Mouse (Mus musculus): ENCODE measurements around the gene Cd300e.
A peak's percentile ranks its signal among the peaks of the same experiment; 100 is the strongest.

Gene Cd300e

GRCm38 (mm10) chr11:115062077-115062476 is at the start of gene Cd300e:
Gene Cd300e, minus strand, starts transcription at chr11:115062177.
- no peak for DNase-seq (ENCODE audit: low spot score in 2 of 2)

DNA sequence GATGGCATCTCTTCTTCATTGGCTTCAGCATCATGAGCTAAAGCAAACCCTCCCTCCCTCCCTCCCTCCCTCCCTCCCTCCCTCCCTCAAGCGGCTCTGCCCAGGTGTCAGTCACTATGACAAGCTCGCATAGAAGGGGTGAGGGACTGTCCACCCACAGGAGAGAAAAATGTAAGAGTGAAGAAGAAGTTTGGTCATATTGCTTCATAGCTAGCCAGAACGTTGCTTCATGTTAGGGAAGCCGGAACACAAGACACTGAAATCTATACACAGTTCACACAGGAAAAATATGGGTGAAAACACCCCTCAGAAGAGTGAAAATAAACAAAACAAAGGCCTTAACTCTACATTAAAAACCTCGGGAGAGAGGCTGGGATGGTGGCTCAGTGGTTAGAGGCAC is 48.3 kb upstream of the Cd300e start:
- DNase-seq (ENCODE audit: low spot score in 2 of 2): no peak

GRCm38 (mm10) chr11:115108176-115108575 is 46.2 kb upstream of the Cd300e start:
- DNase-seq (ENCODE audit: low spot score in 2 of 2): no peak

DNA sequence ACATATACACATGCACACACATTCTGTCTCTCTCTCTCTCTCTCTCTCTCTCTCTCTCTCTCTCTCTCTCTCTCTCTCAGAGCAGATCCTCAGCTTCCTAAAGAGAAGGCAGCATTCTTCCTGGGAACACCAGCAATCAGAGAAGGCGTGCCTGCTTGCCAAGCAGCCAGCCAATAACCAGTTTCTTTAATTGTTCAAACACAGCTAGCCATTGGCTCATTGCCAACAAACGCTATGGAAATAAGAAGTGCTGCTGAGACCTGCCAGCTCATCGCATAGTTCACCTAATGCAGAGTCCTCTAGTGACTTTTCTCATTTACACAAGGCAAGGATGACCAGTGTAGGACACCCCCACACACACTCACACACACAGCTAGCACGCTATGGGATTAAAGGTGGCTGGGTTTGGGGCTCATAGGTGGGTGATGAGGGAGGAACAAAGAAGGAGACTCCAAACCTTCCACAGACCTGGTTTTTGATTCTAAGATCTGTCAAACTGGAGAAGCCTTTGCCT is 45.5 kb upstream of the Cd300e start:
- no peak for DNase-seq (ENCODE audit: low spot score in 2 of 2)

DNA sequence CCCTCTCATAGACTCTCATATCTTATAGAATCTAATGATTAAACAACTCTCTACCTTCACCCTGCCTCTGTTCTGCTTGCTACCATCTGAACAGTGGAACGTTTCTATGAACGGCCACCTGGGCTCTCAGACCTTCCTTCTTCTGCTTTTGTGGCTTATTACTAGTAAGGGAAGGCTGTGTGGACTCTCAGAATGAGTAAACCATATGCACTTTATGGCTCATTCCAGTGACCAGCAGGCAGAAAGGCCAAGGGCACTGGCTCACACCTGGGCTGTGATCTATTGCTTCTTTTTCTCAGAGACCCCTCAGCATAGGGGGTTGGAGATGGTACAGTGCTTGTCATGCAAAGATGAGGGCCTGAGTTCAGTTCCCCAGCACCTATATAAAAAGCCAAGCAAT is 44.7 kb upstream of the Cd300e start:
- no peak for DNase-seq (ENCODE audit: low spot score in 2 of 2)

DNA sequence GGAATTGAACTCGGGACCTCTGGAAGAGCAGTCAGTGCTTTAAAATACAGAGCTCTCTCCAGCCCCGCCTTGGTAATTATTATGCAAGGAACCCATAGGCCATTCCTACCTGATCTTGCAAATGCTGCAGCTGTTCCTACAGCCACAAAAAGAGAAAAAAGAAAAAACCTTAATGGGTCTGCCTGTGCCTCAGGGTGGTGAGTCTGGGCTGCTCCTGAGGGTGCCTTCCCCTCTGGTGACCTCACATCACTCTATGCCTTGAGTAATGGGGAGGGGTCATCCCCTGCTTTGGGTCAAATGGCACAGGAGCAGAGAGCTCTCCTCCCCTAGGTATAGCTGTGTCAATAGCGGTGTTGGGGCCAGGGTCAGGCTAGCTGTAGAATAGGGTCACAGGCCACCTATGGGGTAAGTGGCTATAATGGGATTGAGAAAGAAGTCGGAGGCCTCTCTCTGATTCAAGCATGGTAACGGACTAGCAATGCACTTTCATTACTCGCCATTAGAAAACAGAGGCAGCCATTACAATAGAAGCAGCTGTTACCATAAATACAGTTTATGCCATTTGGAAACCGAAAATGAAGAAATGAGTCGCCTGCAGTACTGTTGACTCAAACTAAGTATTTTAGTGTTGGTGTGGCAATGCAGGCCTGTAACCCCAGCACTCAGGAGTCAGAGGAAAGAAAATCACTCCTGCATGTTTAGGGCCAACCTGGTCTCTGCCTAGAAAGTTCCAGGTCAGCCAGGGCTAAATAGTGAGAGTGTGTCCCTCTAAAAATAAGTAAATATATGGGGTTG is 43.0 kb upstream of the Cd300e start:
- DNase-seq (ENCODE audit: low spot score in 2 of 2): no peak

DNA sequence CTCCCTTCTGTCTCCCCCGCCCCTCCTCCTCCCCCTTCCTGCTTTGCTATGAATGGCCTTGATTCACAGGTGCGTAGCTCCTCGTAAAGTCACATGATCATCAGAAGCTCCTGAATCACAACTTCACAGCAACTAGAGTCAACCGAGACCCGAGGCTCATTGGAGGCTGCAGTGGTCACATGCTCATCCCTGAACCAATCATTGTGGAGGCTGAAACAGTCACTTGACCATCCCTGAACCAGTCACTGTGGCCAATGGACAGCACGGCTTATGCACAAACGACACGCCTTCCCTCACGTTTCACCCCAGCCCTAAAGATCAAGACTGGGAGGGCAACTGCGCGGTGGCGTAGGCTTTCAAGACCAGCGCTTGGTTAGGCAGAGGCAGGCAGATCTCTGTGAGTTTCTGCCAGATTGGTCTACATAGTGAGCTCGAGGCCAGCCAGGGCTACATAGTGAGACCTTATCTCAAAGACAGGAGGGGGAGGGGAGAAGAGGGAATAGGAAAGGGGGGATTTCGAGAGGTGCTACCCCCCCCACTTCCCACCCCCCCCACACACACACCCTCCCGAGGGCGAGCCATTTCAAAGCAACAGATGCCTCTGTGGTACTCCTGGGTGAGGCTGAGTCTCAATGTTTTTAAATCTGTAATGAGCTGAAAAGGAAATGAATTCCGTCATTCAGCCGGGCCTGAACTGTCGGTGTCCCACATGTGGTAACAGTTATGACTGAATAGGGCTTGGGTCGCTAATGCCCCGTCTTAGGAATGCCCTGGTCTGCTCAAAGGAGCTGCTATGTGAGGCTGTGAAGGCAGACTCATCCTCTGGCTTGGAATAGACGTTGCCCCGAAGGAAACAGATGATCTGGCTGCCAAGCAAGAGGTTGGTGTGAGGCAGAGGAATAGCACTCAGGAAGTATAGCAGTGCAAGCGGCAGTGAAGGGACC is 41.8 kb upstream of the Cd300e start:
- no peak for DNase-seq (ENCODE audit: low spot score in 2 of 2)

DNA sequence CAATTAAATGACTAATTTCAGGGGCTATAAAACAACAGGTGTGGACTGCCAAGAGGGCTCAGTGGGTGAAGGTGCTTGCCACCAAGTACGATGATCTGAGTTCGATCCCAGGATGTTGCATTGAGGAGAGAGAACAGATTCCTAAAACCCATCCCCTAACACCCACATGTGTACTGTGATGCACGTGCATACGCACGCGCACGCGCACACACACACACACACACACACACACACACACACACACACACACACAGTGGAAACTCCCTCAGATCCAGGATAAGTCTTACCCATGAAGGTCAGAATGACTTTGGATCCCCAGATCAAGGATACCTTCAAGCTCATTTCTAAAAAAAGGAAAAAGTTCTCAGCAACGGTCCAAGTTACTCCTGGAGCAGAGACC is 40.1 kb upstream of the Cd300e start:
- no peak for DNase-seq (ENCODE audit: low spot score in 2 of 2)

DNA sequence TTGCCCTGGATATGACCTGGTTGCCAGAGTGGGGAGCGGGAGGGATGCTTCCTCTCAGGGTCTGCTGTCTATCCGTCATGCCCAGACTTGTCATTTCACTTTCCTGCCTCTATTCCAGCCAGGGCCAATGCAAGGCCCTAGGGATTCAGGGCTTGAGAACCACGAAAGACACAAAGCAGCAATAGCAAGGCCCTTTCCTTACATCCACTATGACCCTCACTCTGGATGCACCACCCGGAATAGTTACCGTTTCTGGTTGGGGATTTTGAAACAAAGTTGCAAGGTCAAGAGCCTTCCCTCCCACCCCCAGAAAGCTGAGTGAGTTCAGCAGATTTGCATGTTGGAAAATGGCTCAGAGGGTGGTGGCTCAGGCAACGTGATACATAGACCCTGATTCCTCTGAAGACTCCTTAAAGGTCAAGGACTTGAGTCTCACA is 39.7 kb upstream of the Cd300e start:
- DNase-seq (ENCODE audit: low spot score in 2 of 2): no peak

DNA sequence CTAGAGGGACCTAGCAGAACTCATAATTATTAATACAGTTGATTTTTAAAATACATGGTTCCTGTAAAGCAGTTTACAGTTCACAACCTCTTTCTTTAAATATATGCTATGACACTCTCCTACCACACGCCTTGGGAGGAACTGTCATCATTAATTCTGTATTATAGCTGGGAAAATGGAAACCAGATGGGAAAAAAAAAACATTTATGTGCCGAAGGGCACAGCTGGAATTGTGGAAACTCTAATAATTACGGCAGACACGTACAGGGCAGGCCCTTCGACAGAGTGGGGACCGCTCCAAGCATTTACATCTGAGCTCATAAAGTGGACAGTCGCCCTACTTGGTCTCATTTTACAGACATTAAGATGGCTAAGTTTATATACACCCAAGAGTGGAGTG is 38.8 kb upstream of the Cd300e start:
- no peak for DNase-seq (ENCODE audit: low spot score in 2 of 2)

GRCm38 (mm10) chr11:115100032-115100621 is 38.1 kb upstream of the Cd300e start:
- DNase-seq (ENCODE audit: low spot score in 2 of 2): no peak

DNA sequence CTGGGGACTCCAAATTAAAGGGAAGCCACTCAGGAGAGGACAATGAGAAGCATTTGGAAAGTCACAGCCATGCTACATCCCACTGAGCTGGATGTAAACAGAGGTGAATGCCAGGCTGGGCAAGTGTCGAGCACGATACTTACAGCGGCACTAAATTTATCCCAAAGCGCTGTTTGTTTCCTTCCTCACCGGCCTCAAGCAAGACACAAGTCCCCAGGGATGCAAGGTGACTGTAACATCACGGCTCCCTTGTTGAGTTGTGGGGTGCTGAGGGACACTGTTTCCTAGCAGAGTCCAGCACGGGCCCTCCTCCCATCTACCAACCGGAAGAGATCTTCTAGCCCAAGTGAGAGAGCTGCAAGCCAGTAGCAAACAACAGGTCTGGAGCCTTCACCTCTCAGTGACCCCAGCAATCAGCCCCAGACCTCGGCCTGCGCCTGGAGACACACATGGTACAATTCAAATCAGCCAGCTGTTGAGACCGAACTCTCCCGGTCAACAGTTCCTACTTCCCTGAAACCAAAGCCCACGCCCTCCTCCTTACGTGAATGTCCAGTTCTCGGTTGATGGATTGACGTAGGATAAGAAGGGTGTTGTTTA is 37.4 kb upstream of the Cd300e start:
- DNase-seq (ENCODE audit: low spot score in 2 of 2): no peak

DNA sequence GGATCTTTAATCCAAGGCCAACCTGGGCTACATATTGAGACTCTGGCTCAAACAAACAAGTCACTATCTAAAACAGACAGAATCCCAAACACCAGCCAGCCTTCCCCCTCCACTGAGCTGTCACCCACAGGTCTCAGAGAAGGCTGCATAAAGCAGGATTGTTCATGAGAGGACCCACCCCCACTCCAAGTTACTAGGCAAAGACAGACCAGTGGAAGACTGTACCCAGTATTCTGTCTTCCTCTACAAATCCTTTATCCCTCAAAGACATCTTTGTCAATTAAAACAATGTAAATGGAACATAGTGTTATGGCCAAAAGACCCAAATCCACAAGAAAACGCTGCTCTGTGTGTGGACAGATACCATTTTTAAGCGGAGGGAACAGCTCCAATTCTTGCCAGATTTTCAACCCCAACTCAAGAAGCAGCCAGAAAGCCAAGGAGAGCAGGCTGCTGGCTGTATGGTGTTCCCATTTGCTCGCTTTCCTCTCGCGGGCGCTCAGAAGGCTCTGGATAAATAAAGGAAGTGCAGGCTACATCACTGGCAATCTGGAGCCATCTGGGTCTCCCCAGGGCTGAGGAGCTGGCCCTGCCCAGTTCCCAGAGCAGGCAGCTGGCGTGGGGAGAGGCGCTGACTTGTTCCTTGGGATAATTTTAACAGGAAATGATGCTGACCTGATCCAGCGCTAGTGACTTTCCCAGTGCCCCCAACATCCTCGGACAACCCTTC is 36.4 kb upstream of the Cd300e start:
- DNase-seq (ENCODE audit: low spot score in 2 of 2): no peak

DNA sequence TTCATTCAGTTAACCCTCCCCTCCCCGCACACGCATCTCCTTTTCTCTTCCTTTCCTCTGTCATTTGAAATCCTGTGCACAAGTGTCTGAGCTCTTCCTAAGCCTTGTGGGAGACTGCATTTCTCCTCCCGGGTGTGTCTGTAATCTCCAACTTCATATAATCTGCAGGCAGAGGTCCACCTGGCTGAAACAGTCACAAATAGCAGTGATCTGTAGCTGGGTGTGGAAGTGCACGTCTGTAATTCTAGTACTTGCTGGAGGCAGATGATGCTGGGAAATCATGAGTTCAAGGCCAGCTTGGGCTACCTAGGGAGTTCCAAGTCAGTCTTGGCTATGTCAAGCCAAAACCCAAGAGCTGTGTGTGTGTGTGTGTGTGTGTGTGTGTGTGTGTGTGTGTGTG is 30.2 kb upstream of the Cd300e start:
- DNase-seq (ENCODE audit: low spot score in 2 of 2): no peak

DNA sequence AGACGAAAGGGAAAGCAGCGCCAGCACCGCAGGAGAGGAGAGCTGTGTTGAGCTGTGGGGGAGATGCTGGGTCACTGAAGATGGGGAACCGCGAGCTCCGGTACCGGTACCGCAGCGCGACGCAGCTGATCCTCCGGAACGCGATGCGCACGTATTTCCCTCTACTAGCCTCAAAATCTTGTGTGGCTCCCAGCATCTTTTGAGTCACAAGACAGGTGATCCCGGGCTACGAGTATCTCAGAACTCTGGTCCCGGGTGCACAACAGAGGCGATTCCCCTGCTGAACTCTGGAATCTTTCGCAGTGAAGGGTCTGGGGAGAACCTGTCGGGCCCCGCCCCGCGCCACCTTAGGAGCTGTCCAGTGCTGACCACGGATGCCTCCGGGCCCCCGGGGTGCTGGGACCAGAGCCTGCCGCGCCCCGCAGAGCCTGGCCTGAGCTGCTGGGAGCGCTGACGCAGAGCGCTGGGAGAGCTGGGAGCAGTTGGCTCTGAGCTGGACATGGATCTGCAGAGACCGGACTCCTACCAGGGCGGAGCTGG is 29.5 kb upstream of the Cd300e start, which contains the start of gene Rab37:
Rab37 (plus strand) TSS at position 70 of the 540 bp plus-strand sequence.
- no peak for DNase-seq (ENCODE audit: low spot score in 2 of 2)

GRCm38 (mm10) chr11:115089853-115090252 is 27.9 kb upstream of the Cd300e start:
- DNase-seq (ENCODE audit: low spot score in 2 of 2): no peak

GRCm38 (mm10) chr11:115086213-115086612 is 24.2 kb upstream of the Cd300e start:
- DNase-seq (ENCODE audit: low spot score in 2 of 2): no peak

GRCm38 (mm10) chr11:115085064-115085463 is 23.1 kb upstream of the Cd300e start:
- DNase-seq (ENCODE audit: low spot score in 2 of 2): no peak

DNA sequence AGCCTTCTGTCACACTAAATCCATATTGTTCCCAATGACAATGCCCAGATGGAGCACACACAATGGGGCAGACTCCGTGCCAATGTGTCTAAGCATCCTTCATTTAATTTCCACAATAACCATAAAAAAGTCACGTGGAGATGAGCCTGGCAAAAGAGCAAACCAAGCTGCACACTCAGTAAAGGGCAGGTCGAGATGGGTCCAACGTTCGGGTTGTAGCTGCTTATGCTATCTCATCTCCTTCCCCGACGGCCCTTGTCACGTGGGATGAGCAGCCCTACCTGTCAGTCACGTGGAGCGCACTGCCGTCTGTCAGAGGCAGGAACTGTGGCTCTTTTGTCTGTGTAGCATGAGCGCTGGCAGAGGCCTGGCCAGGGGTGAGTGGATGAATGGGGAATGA is 22.6 kb upstream of the Cd300e start:
- DNase-seq (ENCODE audit: low spot score in 2 of 2): no peak

GRCm38 (mm10) chr11:115083376-115084139 is 21.6 kb upstream of the Cd300e start:
- peak; percentile 15 to 61 for DNase-seq (ENCODE audit: low spot score in 2 of 2)

All from spleen, postnatal 14 days (tissue).